Mouse (Mus musculus): ENCODE data around the gene Kirrel2. TPM values are rescaled to one million over a fixed set of nuclear protein-coding genes. Genes with fewer than 3 reads are reported as not detected.

Kirrel2 gene
- polyA plus RNA-seq, 1 experiment: 0.18 TPM

DNA sequence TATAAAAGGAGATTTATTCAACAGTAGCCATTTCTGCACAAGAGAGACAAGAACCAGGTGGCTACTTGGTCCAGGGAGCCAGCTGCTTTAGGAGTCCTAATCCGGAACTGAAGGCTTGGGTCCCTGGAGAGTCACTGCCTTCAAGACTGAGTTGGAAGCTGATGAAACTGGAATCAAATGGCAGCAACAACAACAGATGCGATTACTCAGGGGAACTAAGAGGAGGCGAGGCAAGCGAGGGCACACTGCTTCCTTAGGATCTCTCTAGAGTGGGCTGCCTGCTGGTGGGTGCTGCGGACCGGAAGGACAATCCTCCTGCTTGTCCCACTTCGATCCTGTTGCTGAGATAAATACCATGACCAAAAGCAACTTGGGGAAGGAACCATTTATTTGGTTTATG lies 57.8 kb downstream of the Kirrel2 start:
- Histone ChIP-seq H3K4me3 (ENCODE audit: low read depth, low read length) (no peak overlapping the region), H3K27ac (ENCODE audit: insufficient read depth, low read depth, low read length) (no peak overlapping the region), H3K36me3 (ENCODE audit: control insufficient read depth, insufficient read depth, low read length) (no peaks in the 10 kb centered on the region), H3K27me3 (ENCODE audit: control insufficient read depth, insufficient read depth, low read length) (no peaks in the 10 kb centered on the region), H3K4me1 (ENCODE audit: control insufficient read depth, insufficient read depth, insufficient read length, low read length) (no peaks in the 10 kb centered on the region)
- 63% methylated on average over 7 of the region's 7 CpGs for WGBS
- TF ChIP-seq CTCF (IDR thresholded peaks at IDR 0.05; ENCODE audit: extremely low read depth, insufficient read length, insufficient replicate concordance, low read depth, low read length): no peak
- no peak for TF ChIP-seq POLR2A (IDR thresholded peaks at IDR 0.05; ENCODE audit: low read depth, low read length)

Other genes starting within 250 kb of the Kirrel2 start
- gene Polr2i, start 225.7 kb downstream of the Kirrel2 start, polyA plus RNA-seq (2012; rRNA removed): 59.2 and 86.9 TPM in 2 replicates
- gene Tbcb, start 225.4 kb downstream of the Kirrel2 start, polyA plus RNA-seq (2012; rRNA removed): 24.6 and 45.2 TPM in 2 replicates
- gene Ovol3, start 222.0 kb downstream of the Kirrel2 start, polyA plus RNA-seq (2012; rRNA removed): 0.15 TPM in 1 of 2 replicates, not detected in the other
- gene Thap8, start 177.6 kb downstream of the Kirrel2 start, polyA plus RNA-seq (2012; rRNA removed): 0.16 TPM in 1 of 2 replicates, not detected in the other
- 6.5 and 15.9 TPM in 2 replicates for gene Wdr62, start 177.3 kb downstream of the Kirrel2 start, polyA plus RNA-seq (2012; rRNA removed)
- gene Clip3, start 166.0 kb downstream of the Kirrel2 start, polyA plus RNA-seq (2012; rRNA removed): 6.4 and 9.0 TPM in 2 replicates
- 86.9 and 141 TPM in 2 replicates for gene Alkbh6, start 149.0 kb downstream of the Kirrel2 start, polyA plus RNA-seq (2012; rRNA removed)
- 13.5 and 30.5 TPM in 2 replicates for gene Syne4, start 142.9 kb downstream of the Kirrel2 start, polyA plus RNA-seq (2012; rRNA removed)
- gene E130208F15Rik, start 135.9 kb downstream of the Kirrel2 start, polyA plus RNA-seq (2012; rRNA removed): 0.36 and 0.63 TPM in 2 replicates
- 15.2 and 23.4 TPM in 2 replicates for gene Sdhaf1, start 133.8 kb downstream of the Kirrel2 start, polyA plus RNA-seq (2012; rRNA removed)
- gene Lrfn3, start 94.9 kb downstream of the Kirrel2 start, polyA plus RNA-seq (2012; rRNA removed): 12.7 and 28.1 TPM in 2 replicates
- gene Tyrobp, start 43.9 kb downstream of the Kirrel2 start, polyA plus RNA-seq (2012; rRNA removed): 101 and 135 TPM in 2 replicates
- gene Hcst, start 37.8 kb downstream of the Kirrel2 start, polyA plus RNA-seq (2012; rRNA removed): 33.7 and 56.1 TPM in 2 replicates
- 5.0 and 9.2 TPM in 2 replicates for gene Nfkbid, start 36.0 kb downstream of the Kirrel2 start, polyA plus RNA-seq (2012; rRNA removed)
- gene Aplp1, start 12.2 kb downstream of the Kirrel2 start, polyA plus RNA-seq (2012; rRNA removed): 32.1 and 193 TPM in 2 replicates
- gene Nphs1, start 625 bp upstream of the Kirrel2 start, polyA plus RNA-seq (2012; rRNA removed): 0.14 and 7.6 TPM in 2 replicates
- gene Prodh2, start 35.9 kb upstream of the Kirrel2 start, polyA plus RNA-seq (2012; rRNA removed): 0.67 and 19.4 TPM in 2 replicates
- 8.7 and 12.0 TPM in 2 replicates for gene Arhgap33, start 77.4 kb upstream of the Kirrel2 start, polyA plus RNA-seq (2012; rRNA removed)
- 47.7 and 52.8 TPM in 2 replicates for gene Hspb6, start 94.5 kb upstream of the Kirrel2 start, polyA plus RNA-seq (2012; rRNA removed)
- gene Proser3, start 94.6 kb upstream of the Kirrel2 start, polyA plus RNA-seq (2012; rRNA removed): 3.9 and 5.4 TPM in 2 replicates
- gene Lin37, start 102.1 kb upstream of the Kirrel2 start, polyA plus RNA-seq (2012; rRNA removed): 23.7 and 37.9 TPM in 2 replicates
- gene U2af1l4, start 105.6 kb upstream of the Kirrel2 start, polyA plus RNA-seq (2012; rRNA removed): 26.6 and 46.5 TPM in 2 replicates
- gene Gm49396, start 105.7 kb upstream of the Kirrel2 start, polyA plus RNA-seq (2012; rRNA removed): 1.2 and 1.6 TPM in 2 replicates
- gene Psenen, start 105.9 kb upstream of the Kirrel2 start, polyA plus RNA-seq (2012; rRNA removed): 69.3 and 131 TPM in 2 replicates
- gene Igflr1, start 107.7 kb upstream of the Kirrel2 start, polyA plus RNA-seq (2012; rRNA removed): 7.3 and 11.4 TPM in 2 replicates
- gene Kmt2b, start 131.0 kb upstream of the Kirrel2 start, polyA plus RNA-seq (2012; rRNA removed): 21.4 and 38.1 TPM in 2 replicates
- 0.52 and 1.6 TPM in 2 replicates for gene Zbtb32, start 141.2 kb upstream of the Kirrel2 start, polyA plus RNA-seq (2012; rRNA removed)
- gene Upk1a, start 155.2 kb upstream of the Kirrel2 start, polyA plus RNA-seq (2012; rRNA removed): 7.6 and 8.2 TPM in 2 replicates
- gene Cox6b1, start 168.5 kb upstream of the Kirrel2 start, polyA plus RNA-seq (2012; rRNA removed): 459 and 585 TPM in 2 replicates
- gene Etv2, start 178.2 kb upstream of the Kirrel2 start, polyA plus RNA-seq (2012; rRNA removed): 0.11 TPM in 1 of 2 replicates, not detected in the other
- 51.5 and 94.9 TPM in 2 replicates for gene Rbm42, start 192.6 kb upstream of the Kirrel2 start, polyA plus RNA-seq (2012; rRNA removed)
- gene Haus5, start 207.3 kb upstream of the Kirrel2 start, polyA plus RNA-seq (2012; rRNA removed): 6.0 and 6.4 TPM in 2 replicates
- not detected in 2 replicates for gene Pmis2, start 213.9 kb upstream of the Kirrel2 start, polyA plus RNA-seq (2012; rRNA removed)
- 1.1 and 6.1 TPM in 2 replicates for gene 2200002J24Rik, start 241.2 kb upstream of the Kirrel2 start, polyA plus RNA-seq (2012; rRNA removed)